Mouse (Mus musculus) cortical plate, adult 2 months (tissue): ENCODE measurements around the gene Gstm7. TPM values are rescaled to one million over a fixed set of nuclear protein-coding genes. Genes with fewer than 3 reads are reported as not detected.
A peak's percentile ranks its signal among the peaks of the same experiment; 100 is the strongest.

Source experiments
- H3K27ac ChIP-seq: fragments of 200-500 bp; 2 replicates; pipeline ENCODE4 v1.5.1; 2012; ENCODE audit warnings: low read length, control low read depth, inconsistent platforms; ENCODE audit not compliant: insufficient read depth
- H3K4me1 ChIP-seq: fragments of 200-500 bp; 2 replicates; pipeline ENCODE4 v1.6.1; 2011; ENCODE audit warnings: low read length; ENCODE audit not compliant: control insufficient read depth, insufficient read depth
- H3K4me3 ChIP-seq: fragments of 200-500 bp; 2 replicates; pipeline ENCODE4 v1.5.1; 2011; ENCODE audit warnings: mild to moderate bottlenecking, low read length, control low read depth; ENCODE audit not compliant: insufficient read depth
- CTCF ChIP-seq: fragments of 200-500 bp; IDR thresholded peaks from 2 replicates; pipeline ENCODE4 v1.5.1; 2011; ENCODE audit warnings: mild to moderate bottlenecking, control low read depth, low read length; ENCODE audit not compliant: insufficient read depth; ENCODE audit errors: extremely low read depth
- POLR2A ChIP-seq: fragments of 200-500 bp; IDR thresholded peaks from 2 replicates; pipeline ENCODE4 v1.6.1; 2011; ENCODE audit warnings: mild to moderate bottlenecking, low read length, control low read depth; ENCODE audit not compliant: insufficient read depth; ENCODE audit errors: extremely low read depth
- polyA plus RNA-seq: library from polyadenylated mRNA; depleted of rRNA; stranded (reverse); fragments of >200 nt; gene quantifications from 2 replicates; pipeline ENCODE4 v1.2.3, GENCODE M21; 2012; rRNA removed

Gstm7 gene
- polyA plus RNA-seq, 1 experiment: 37.0 TPM

DNA sequence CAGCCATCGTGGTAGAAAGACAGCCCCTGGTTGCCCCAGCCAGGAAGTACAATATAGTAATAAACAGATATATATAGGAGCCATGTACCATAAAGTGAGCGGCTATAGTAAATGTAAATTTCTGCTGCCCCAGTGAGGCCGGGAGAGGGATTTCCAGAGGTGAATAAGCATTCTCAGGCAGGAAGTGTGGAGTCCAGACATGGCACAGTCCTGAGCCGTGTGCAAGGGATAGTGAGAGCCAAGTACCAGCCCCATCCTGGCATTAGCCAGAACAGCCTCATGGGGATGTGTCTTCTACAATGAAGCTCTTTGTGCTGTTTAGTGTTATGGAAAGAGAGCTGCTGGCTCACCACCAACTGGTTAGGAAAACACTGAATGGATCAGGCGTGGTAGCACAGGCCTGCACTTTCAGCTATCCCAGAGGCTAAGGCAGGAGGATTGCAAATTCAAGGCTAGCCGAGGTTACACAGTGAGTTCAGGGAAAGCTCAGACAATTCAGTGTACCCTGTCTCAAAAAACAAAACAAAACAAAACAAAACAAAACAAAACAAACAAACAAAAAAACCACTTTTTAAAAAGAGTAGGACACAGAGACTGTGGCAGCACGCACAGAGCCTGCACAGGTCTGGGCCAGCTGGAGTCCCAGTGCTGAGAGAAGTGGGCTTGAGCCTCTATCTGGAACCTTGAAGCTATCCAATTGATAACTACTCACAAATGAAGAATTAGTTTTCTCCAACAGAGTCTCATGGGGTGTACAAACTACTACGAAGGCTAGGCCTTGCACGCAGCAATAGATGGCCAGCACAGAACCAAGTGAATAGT is 43.7 kb downstream of the Gstm7 start:
- TF ChIP-seq CTCF (no peak), POLR2A (no peak)

DNA sequence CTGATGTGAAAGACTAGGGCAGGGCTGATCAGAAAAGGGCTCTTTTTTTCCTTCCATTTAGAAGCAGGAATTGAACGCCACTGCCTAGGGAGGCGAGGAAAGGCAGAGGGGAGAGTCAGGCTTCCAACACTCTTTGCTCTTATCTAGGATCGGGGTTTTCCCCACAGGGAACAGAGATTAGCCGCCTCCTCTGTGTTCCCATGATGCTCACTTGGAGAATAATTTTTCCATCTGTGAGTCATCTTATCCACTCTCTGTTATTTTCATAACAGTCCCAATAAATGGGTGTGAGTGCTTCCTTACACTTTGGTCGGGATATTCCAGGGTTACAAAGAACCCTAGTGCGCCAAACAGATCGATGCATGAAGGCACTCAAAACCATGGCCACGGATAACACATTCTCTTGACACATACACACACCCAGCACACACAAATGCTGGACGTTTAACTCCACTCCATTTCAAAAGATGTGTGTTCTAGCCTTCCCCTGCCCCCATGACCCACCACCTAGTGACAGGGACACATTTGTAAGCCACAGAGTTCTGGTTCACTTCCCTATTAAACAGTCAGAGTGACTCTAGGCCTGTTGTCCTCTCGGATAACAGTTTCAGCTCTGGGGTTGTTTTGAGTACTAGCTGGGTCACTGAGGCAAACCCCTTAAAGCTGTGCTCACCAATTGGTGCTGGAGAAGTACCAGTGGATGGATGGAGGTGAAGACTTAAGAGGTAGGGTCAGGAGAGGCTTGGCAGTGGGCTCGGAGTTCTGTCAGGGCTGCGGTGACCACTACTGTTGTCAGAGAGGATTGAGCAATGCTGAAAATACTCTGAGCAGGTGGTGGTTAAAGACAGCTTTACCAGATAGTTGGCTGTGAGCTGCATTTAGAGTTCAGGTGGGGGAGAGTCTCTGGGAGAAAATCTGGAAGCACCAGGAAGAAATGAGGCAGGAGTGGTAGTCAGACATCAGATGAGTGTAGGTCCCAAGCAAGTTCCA is 53.6 kb downstream of the Gstm7 start:
- Histone ChIP-seq H3K27ac (no peak overlapping the region), H3K4me3 (no peak overlapping the region), H3K4me1 (no peaks in the 10 kb centered on the region)
- TF ChIP-seq POLR2A (no peak), CTCF (no peak)

More for the DNA sequence above, 43.7 kb downstream of the Gstm7 start:
- no peaks in the 10 kb centered on the region for H3K4me1 ChIP-seq
- H3K4me3 ChIP-seq: no peak overlapping the region
- peak overlapping the region; percentile 41 for H3K27ac ChIP-seq

DNA sequence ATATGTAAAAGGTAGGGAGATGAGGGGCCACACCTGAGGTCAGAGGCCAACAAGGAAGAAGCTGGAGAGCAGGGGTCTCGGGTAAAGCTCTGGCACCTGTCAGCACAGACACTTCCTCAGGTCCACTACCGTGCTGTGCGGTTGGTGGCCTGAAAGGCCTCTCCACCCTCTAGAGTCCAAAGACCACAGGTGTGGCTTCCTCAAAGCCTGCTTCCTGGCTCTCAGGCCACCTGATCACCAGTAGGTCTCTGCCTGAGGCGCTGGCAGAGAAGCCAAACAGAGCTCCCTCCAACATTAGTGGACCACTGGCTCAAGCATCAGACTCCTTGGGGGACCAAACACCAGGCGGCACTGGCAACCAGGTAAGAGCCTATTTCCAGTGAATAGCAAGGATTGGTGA is 54.6 kb downstream of the Gstm7 start, which contains the start of gene Eps8l3:
Gene Eps8l3 (plus strand): TSS at position 225 of the 400 bp plus-strand sequence.
- H3K4me3 ChIP-seq: no peak within 1 kb of the TSS
- H3K27ac ChIP-seq: no peak within 1 kb of the TSS
- TF ChIP-seq POLR2A: no peak
- no peak for TF ChIP-seq CTCF
- no peaks in the 10 kb centered on the region for H3K4me1 ChIP-seq

Other genes with a start within 250 kb of the Gstm7 start
- 344 and 347 TPM in 2 replicates for gene Ahcyl1, start 235.3 kb downstream of the Gstm7 start, polyA plus RNA-seq
- gene Csf1, start 171.3 kb downstream of the Gstm7 start, polyA plus RNA-seq: 15.4 and 16.7 TPM in 2 replicates
- gene Eps8l3, start 54.6 kb downstream of the Gstm7 start, polyA plus RNA-seq: not detected in 2 replicates
- 504 and 512 TPM in 2 replicates for gene Gstm5, start 36.0 kb downstream of the Gstm7 start, polyA plus RNA-seq
- 5.4 and 6.4 TPM in 2 replicates for gene Gstm6, start 11.9 kb upstream of the Gstm7 start, polyA plus RNA-seq
- 0.08 TPM in 1 of 2 replicates, not detected in the other for gene Gstm3, start 37.5 kb upstream of the Gstm7 start, polyA plus RNA-seq
- 5.3 and 5.6 TPM in 2 replicates for gene Gstm2, start 54.6 kb upstream of the Gstm7 start, polyA plus RNA-seq
- gene Gstm1, start 86.2 kb upstream of the Gstm7 start, polyA plus RNA-seq: 426 and 510 TPM in 2 replicates
- gene Gstm4, start 113.1 kb upstream of the Gstm7 start, polyA plus RNA-seq: 16.1 and 16.8 TPM in 2 replicates
- gene Ampd2, start 154.8 kb upstream of the Gstm7 start, polyA plus RNA-seq: 76.3 and 76.8 TPM in 2 replicates
- 0.15 TPM in 1 of 2 replicates, not detected in the other for gene Gnat2, start 161.0 kb upstream of the Gstm7 start, polyA plus RNA-seq
- 24.9 and 27.0 TPM in 2 replicates for gene Gnai3, start 214.3 kb upstream of the Gstm7 start, polyA plus RNA-seq
- gene Gpr61, start 223.1 kb upstream of the Gstm7 start, polyA plus RNA-seq: 12.3 and 13.2 TPM in 2 replicates